Mouse (Mus musculus) neural tube, embryonic 13.5 days (tissue): ENCODE measurements around the gene Fras1. TPM values are rescaled to one million over a fixed set of nuclear protein-coding genes. Genes with fewer than 3 reads are reported as not detected.

Source experiments
- ATAC-seq: fragments of 200-750 bp; cut with Nextera tagmentation; 2 replicates; pipeline ENCODE4 v1.8.0; 2017; ENCODE audit warnings: low read depth, mild to moderate bottlenecking, moderate TSS enrichment, moderate library complexity
- H3K27ac ChIP-seq: fragments of 300-500 bp; sonication (generic); replicated peaks from 2 replicates; pipeline ENCODE4 v1.5.1; 2015; ENCODE audit warnings: moderate library complexity, mild to moderate bottlenecking, inconsistent platforms
- H3K27me3 ChIP-seq: fragments of 300-500 bp; sonication (generic); 2 replicates; pipeline ENCODE4 v1.6.1; 2015; ENCODE audit warnings: mild to moderate bottlenecking, inconsistent platforms
- H3K36me3 ChIP-seq: fragments of 300-500 bp; sonication (generic); 2 replicates; pipeline ENCODE4 v1.6.1; 2015; ENCODE audit warnings: mild to moderate bottlenecking, inconsistent platforms
- H3K4me1 ChIP-seq: fragments of 300-500 bp; sonication (generic); replicated peaks from 2 replicates; pipeline ENCODE4 v1.6.1; 2015; ENCODE audit warnings: inconsistent platforms
- H3K4me2 ChIP-seq: fragments of 300-500 bp; sonication (generic); 2 replicates; pipeline ENCODE4 v1.6.1; 2015; ENCODE audit warnings: inconsistent platforms, mild to moderate bottlenecking, moderate library complexity
- H3K4me3 ChIP-seq: fragments of 300-500 bp; sonication (generic); 2 replicates; pipeline ENCODE4 v1.5.1; 2015; ENCODE audit warnings: mild to moderate bottlenecking, inconsistent platforms
- H3K9ac ChIP-seq: fragments of 300-500 bp; sonication (generic); 2 replicates; pipeline ENCODE4 v1.6.1; 2015; ENCODE audit warnings: moderate library complexity, mild to moderate bottlenecking, inconsistent platforms
- H3K9me3 ChIP-seq: fragments of 300-500 bp; sonication (generic); 2 replicates; pipeline ENCODE4 v1.6.1; 2016; ENCODE audit warnings: inconsistent platforms
- WGBS: fragments of 180-500 bp; shearing (Covaris S2); methylation state at CpG from one replicate; pipeline ENCODE4 v1.1.7; 2015; 5-methylcytosine and 5-hydroxymethylcytosine counted together
- polyA plus RNA-seq: library from polyadenylated mRNA; unstranded; fragments of >200 nt; fragmentation: Nextera tagmentation; extraction: Ambion mirVana; gene quantifications from 2 replicates; pipeline ENCODE4 v1.2.1, GENCODE M21; 2015

Gene Fras1
- polyA plus RNA-seq, 1 experiment from 2014 or later: 2.3 TPM

- H3K36me3 ChIP-seq: no peaks in the 10 kb centered on the region
- H3K4me3 ChIP-seq: no peak overlapping the region
- no peak for ATAC-seq
Observed at GRCm38 (mm10) chr5:96412754-96413394, 39.1 kb downstream of the Fras1 start.

GRCm38 (mm10) chr5:96417121-96417520, 43.4 kb downstream of the Fras1 start:
- Histone ChIP-seq H3K4me1 (no peaks in the 10 kb centered on the region), H3K27me3 (no peaks in the 10 kb centered on the region), H3K9ac (no peak overlapping the region), H3K36me3 (no peaks in the 10 kb centered on the region), H3K27ac (no peak overlapping the region), H3K9me3 (no peaks in the 10 kb centered on the region), H3K4me3 (no peak overlapping the region), H3K4me2 (no peak overlapping the region)
- 84% methylated on average over 4 of the region's 4 CpGs for WGBS
- ATAC-seq: no peak

More at GRCm38 (mm10) chr5:96412754-96413394, 39.1 kb downstream of the Fras1 start:
- Histone ChIP-seq H3K4me1 (no peaks in the 10 kb centered on the region), H3K27ac (no peak overlapping the region), H3K9ac (no peak overlapping the region), H3K9me3 (no peaks in the 10 kb centered on the region), H3K4me2 (no peak overlapping the region), H3K27me3 (no peaks in the 10 kb centered on the region)
- WGBS: 72% methylated on average over 11 of the region's 11 CpGs

GRCm38 (mm10) chr5:96421550-96421949, 47.8 kb downstream of the Fras1 start:
- H3K36me3 ChIP-seq: no peaks in the 10 kb centered on the region
- H3K4me1 ChIP-seq: no peaks in the 10 kb centered on the region
- H3K27ac ChIP-seq: no peak overlapping the region
- no peaks in the 10 kb centered on the region for H3K27me3 ChIP-seq
- H3K4me3 ChIP-seq: no peak overlapping the region
- H3K9me3 ChIP-seq: no peaks in the 10 kb centered on the region
- H3K4me2 ChIP-seq: no peak overlapping the region
- no peak for ATAC-seq
- H3K9ac ChIP-seq: no peak overlapping the region
- 87% methylated on average over 3 of the region's 3 CpGs for WGBS

GRCm38 (mm10) chr5:96422716-96423115, 49.0 kb downstream of the Fras1 start:
- Histone ChIP-seq H3K27me3 (no peaks in the 10 kb centered on the region), H3K36me3 (no peaks in the 10 kb centered on the region), H3K4me2 (no peak overlapping the region), H3K9ac (no peak overlapping the region), H3K27ac (no peak overlapping the region), H3K4me1 (no peaks in the 10 kb centered on the region), H3K9me3 (no peaks in the 10 kb centered on the region), H3K4me3 (no peak overlapping the region)
- 90% methylated on average over 5 of the region's 5 CpGs for WGBS
- no peak for ATAC-seq

GRCm38 (mm10) chr5:96425391-96425790, 51.6 kb downstream of the Fras1 start:
- Histone ChIP-seq H3K4me3 (no peak overlapping the region), H3K36me3 (no peaks in the 10 kb centered on the region), H3K4me1 (no peaks in the 10 kb centered on the region), H3K27ac (no peak overlapping the region), H3K9me3 (no peaks in the 10 kb centered on the region), H3K9ac (no peak overlapping the region), H3K27me3 (no peaks in the 10 kb centered on the region), H3K4me2 (no peak overlapping the region)
- 96% methylated on average over 8 of the region's 8 CpGs for whole genome bisulfite sequencing
- ATAC-seq: no peak

GRCm38 (mm10) chr5:96429532-96430141, 55.9 kb downstream of the Fras1 start:
- 79% methylated on average over 13 of the region's 13 CpGs for WGBS
- ATAC-seq: no peak
- no peaks in the 10 kb centered on the region for H3K4me1 ChIP-seq
- no peak overlapping the region for H3K27ac ChIP-seq
- no peak overlapping the region for H3K9ac ChIP-seq
- no peaks in the 10 kb centered on the region for H3K36me3 ChIP-seq
- H3K9me3 ChIP-seq: no peaks in the 10 kb centered on the region
- H3K4me2 ChIP-seq: no peak overlapping the region
- H3K27me3 ChIP-seq: no peaks in the 10 kb centered on the region
- H3K4me3 ChIP-seq: no peak overlapping the region

- Histone ChIP-seq H3K36me3 (no peaks in the 10 kb centered on the region), H3K4me2 (no peak overlapping the region), H3K9ac (no peak overlapping the region), H3K27ac (no peak overlapping the region), H3K9me3 (no peaks in the 10 kb centered on the region), H3K4me3 (no peak overlapping the region), H3K4me1 (no peaks in the 10 kb centered on the region), H3K27me3 (no peaks in the 10 kb centered on the region)
- 79% methylated on average over 4 of the region's 4 CpGs for WGBS
- no peak for ATAC-seq
Observed at GRCm38 (mm10) chr5:96437870-96438269, 64.1 kb downstream of the Fras1 start.

- H3K4me1 ChIP-seq: no peaks in the 10 kb centered on the region
- H3K36me3 ChIP-seq: no peaks in the 10 kb centered on the region
- no peaks in the 10 kb centered on the region for H3K27me3 ChIP-seq
- H3K4me2 ChIP-seq: no peak overlapping the region
- no peak overlapping the region for H3K27ac ChIP-seq
- H3K9me3 ChIP-seq: no peaks in the 10 kb centered on the region
- 91% methylated on average over 4 of the region's 4 CpGs for WGBS
- no peak overlapping the region for H3K4me3 ChIP-seq
- no peak overlapping the region for H3K9ac ChIP-seq
- no peak for ATAC-seq
Observed at GRCm38 (mm10) chr5:96439811-96440210, 66.1 kb downstream of the Fras1 start.

- WGBS: 89% methylated on average over 7 of the region's 7 CpGs
- no peaks in the 10 kb centered on the region for H3K4me1 ChIP-seq
- no peaks in the 10 kb centered on the region for H3K27me3 ChIP-seq
- no peak overlapping the region for H3K4me2 ChIP-seq
- no peak overlapping the region for H3K4me3 ChIP-seq
- no peak for ATAC-seq
- no peak overlapping the region for H3K9ac ChIP-seq
- no peaks in the 10 kb centered on the region for H3K36me3 ChIP-seq
- H3K9me3 ChIP-seq: no peaks in the 10 kb centered on the region
- H3K27ac ChIP-seq: no peak overlapping the region
Observed at GRCm38 (mm10) chr5:96447460-96447859, 73.7 kb downstream of the Fras1 start.

- Histone ChIP-seq H3K27me3 (no peaks in the 10 kb centered on the region), H3K36me3 (no peaks in the 10 kb centered on the region), H3K27ac (no peak overlapping the region), H3K4me3 (no peak overlapping the region), H3K4me2 (no peak overlapping the region), H3K9me3 (no peaks in the 10 kb centered on the region), H3K4me1 (no peaks in the 10 kb centered on the region), H3K9ac (no peak overlapping the region)
- WGBS: 77% methylated on average over 1 of the region's 1 CpGs
- ATAC-seq: no peak
Observed at GRCm38 (mm10) chr5:96452027-96452426, 78.3 kb downstream of the Fras1 start.

- H3K4me1 ChIP-seq: no peaks in the 10 kb centered on the region
- no peak overlapping the region for H3K4me3 ChIP-seq
- H3K9me3 ChIP-seq: no peaks in the 10 kb centered on the region
- no peaks in the 10 kb centered on the region for H3K27me3 ChIP-seq
- no peak for ATAC-seq
- H3K36me3 ChIP-seq: no peaks in the 10 kb centered on the region
- no peak overlapping the region for H3K4me2 ChIP-seq
- no peak overlapping the region for H3K9ac ChIP-seq
- H3K27ac ChIP-seq: no peak overlapping the region
- 95% methylated on average over 5 of the region's 5 CpGs for WGBS
Observed at GRCm38 (mm10) chr5:96453386-96453785, 79.6 kb downstream of the Fras1 start.

GRCm38 (mm10) chr5:96454422-96454821, 80.7 kb downstream of the Fras1 start:
- Histone ChIP-seq H3K9ac (no peak overlapping the region), H3K4me1 (no peaks in the 10 kb centered on the region), H3K27ac (no peak overlapping the region), H3K27me3 (no peaks in the 10 kb centered on the region), H3K9me3 (no peaks in the 10 kb centered on the region), H3K4me2 (no peak overlapping the region), H3K36me3 (no peaks in the 10 kb centered on the region), H3K4me3 (no peak overlapping the region)
- no peak for ATAC-seq
- 89% methylated on average over 3 of the region's 3 CpGs for WGBS

- no peak overlapping the region for H3K4me3 ChIP-seq
- no peaks in the 10 kb centered on the region for H3K36me3 ChIP-seq
- ATAC-seq: no peak
- no peaks in the 10 kb centered on the region for H3K9me3 ChIP-seq
- no peak overlapping the region for H3K4me2 ChIP-seq
- H3K4me1 ChIP-seq: no peaks in the 10 kb centered on the region
- H3K9ac ChIP-seq: no peak overlapping the region
- no peak overlapping the region for H3K27ac ChIP-seq
- H3K27me3 ChIP-seq: no peaks in the 10 kb centered on the region
- WGBS: 94% methylated on average over 2 of the region's 2 CpGs
Observed at GRCm38 (mm10) chr5:96455241-96455640, 81.5 kb downstream of the Fras1 start.
